Mouse (Mus musculus) neutrophil, adult 65 days (primary cell): ENCODE data around the gene Azin2. TPM values are rescaled to one million over a fixed set of nuclear protein-coding genes. Genes with fewer than 3 reads are reported as not detected.

ENCODE experiments used
- total RNA-seq: library from RNA; stranded (reverse); gene quantifications from 2 replicates; pipeline ENCODE4 v1.2.4, GENCODE M21; 2023

Azin2 gene
- total RNA-seq = 0.44 and 0.59 TPM in 2 replicates

GRCm38 (mm10) chr4:128962029-128962925 is at the start of gene Azin2:
TSS of gene Azin2 (minus strand) at chr4:128962442.

GRCm38 (mm10) chr4:128991500-128992008 is 29.3 kb upstream of the Azin2 start, which contains the start of gene Ak2:
TSS of gene Ak2 (plus strand) at chr4:128991958.

GRCm38 (mm10) chr4:128883379-128883781 is 78.9 kb downstream of the Azin2 start, which contains the start of gene Trim62:
TSS of gene Trim62 (plus strand) at chr4:128883580.

Other genes starting within 250 kb of the Azin2 start
- gene A3galt2, start 207.1 kb downstream of the Azin2 start, total RNA-seq = 0.18 and 0.41 TPM in 2 replicates
- gene Zfp362, start 156.4 kb downstream of the Azin2 start, total RNA-seq = 5.9 and 6.4 TPM in 2 replicates
- gene Trim62, start 78.9 kb downstream of the Azin2 start, total RNA-seq = 0.75 and 1.3 TPM in 2 replicates
- 134 and 165 TPM in 2 replicates for gene Ak2, start 29.5 kb upstream of the Azin2 start, total RNA-seq
- 153 and 187 TPM in 2 replicates for gene Rnf19b, start 95.8 kb upstream of the Azin2 start, total RNA-seq
- 0.52 TPM in 1 of 2 replicates, not detected in the other for gene Tmem54, start 143.1 kb upstream of the Azin2 start, total RNA-seq
- gene Hpca, start 159.6 kb upstream of the Azin2 start, total RNA-seq = not detected in 2 replicates
- gene Fndc5, start 174.6 kb upstream of the Azin2 start, total RNA-seq = not detected in 2 replicates
- gene S100pbp, start 227.3 kb upstream of the Azin2 start, total RNA-seq = 6.7 and 6.9 TPM in 2 replicates
- 26.2 and 32.9 TPM in 2 replicates for gene Yars, start 227.3 kb upstream of the Azin2 start, total RNA-seq